Mouse (Mus musculus): ENCODE data around the gene Cdh15.
A peak's percentile ranks its signal among the peaks of the same experiment; 100 is the strongest.

Gene Cdh15

DNA sequence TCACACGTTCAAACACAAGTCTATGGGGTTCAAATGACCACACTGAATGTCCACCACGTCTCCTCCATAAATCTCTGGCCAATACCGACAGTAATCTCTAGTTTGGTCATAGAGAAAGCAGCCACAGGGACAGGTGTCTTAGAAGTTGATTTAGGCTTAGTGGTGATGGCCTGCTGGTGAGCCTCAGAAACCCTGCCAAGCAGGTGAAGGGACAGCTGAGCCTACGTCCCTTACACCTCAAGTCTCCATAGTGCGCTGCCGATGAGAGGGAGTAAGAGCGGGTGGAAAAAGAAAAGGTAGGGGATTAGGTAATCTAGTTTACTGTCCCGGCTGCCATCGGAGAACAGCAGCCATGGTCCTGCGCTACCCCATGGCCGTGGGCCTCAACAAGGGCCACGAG lies 11.6 kb upstream of the Cdh15 start:
- no peak for ATAC-seq (ENCODE audit: insufficient number of reproducible peaks, low FRiP score, low TSS enrichment)

DNA sequence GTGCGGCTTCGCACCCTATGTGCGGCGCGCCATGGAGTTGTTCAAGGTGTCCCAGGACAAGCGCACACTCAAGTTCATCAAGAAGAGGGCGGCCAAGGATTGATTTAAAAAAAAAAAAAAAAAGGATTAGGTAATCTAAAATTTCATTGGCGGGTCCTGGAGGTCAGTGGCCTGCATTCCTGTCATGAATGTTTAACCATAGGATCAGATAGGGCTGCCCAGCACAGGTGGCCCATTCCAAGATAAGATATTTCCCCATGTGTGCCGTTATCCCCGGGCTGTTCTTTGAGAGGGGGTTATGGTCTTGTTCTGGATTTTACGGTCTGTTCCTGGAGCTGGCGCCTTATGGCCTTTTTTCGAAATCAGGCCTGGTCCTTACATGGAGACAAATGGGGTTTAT lies 11.1 kb upstream of the Cdh15 start:
- ATAC-seq (ENCODE audit: insufficient number of reproducible peaks, low FRiP score, low TSS enrichment): no peak

DNA sequence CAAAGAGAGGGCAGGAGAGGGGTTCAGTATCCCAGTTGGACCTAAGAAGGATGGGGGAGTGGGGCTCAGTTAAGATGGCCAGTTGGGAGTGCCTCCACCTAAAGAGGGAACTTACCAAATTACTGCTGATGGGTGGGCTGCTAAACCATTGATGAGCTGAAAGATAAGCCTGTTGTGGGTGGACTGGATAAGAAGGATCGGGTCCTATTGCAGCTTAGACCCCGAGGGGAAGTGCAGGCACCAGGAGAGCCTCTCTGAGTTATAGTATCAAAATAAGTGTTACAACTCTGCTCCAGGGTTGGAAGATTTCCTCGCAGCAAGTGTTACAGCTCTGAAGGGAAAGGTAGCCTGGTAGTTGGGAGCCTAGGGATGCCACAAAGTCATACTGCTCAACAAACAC lies 3.6 kb upstream of the Cdh15 start:
- no peak for ATAC-seq (ENCODE audit: insufficient number of reproducible peaks, low FRiP score, low TSS enrichment)

DNA sequence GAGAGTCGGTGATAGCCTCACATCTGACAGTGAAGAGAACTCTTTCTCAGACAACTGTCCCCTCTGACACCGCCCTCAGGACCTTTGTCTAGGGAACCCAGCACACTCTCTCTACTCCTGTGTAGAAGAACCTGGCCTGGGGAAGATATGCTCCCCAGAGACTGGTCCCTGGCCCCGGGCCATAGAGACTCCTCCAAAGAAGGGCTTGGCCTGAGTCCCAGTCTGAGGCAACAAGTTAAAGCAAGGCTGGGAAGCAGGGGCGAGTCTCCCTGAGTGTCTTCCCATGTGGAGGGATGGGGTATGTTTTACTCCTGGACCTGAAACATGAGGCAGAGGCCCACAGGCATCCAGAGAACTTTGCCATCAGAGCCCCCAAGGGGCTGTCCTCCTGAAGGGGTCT lies 2.1 kb upstream of the Cdh15 start:
- no peak for ATAC-seq (ENCODE audit: insufficient number of reproducible peaks, low FRiP score, low TSS enrichment)

DNA sequence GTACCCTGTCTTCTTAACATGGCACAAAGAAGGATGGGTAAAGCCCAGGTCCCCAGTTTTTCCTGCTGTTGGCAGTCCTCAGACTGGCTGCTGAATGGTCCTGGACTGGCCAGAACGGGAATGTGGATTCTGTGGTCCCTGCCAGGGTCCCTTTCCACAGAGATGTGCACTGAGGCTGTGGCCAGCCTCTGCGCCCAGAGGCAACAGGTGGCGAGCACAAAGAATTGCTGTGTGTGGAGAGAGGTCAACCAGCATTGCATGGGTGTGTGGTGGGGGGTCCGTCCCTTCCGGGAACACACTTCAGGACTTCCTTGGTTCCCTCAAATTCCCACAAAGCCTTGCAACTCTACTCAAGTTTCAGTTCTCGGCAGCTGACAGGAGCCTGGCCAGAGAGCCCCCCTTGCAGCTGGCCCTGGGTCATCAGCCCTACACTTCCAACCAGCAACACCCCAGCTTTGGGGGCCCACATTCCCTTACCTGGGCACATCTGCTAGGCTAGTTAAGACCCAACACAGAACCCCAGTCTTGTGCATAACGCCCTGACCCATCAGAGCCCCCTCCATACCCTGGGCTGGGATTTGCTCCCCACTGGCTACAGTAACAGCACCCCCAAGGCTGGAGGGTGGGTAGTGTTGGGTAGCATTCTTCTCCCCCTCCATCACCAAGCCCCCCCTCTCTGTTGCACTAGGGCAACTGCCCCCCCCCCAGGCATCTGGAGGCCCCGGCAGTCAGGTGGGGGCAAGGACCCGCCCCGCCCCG lies 1.6 kb downstream of the Cdh15 start:
- ATAC-seq (ENCODE audit: insufficient number of reproducible peaks, low FRiP score, low TSS enrichment): no peak

DNA sequence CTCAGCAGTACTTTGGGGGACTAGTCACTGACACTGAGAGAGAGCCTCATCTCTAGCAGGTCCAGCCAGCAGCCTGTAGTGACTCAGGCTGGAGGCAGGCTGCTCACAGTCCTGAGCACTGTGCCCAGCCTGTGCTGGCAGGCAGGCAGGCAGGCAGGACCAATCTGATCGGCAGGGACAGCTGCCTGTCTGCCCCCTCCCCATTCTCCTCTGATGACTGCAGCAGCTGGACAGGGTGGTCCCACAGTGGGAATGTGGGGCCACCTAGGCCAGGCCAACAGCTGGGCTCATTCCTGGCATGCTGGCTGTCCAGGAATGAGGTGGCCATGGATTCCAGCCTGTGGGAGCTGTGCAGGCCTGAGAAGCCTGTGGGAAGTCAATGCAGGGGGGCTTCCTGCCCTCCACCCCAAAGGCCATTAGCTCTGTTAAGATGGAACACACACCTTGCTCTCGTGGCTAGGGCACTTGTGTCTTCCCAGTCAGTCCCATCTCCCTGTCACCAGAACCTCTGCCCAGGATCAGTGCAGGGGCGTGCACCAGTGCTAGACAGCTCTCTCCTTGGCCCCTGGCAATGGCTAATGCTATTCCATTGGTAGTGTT lies 3.0 kb downstream of the Cdh15 start:
- ATAC-seq (ENCODE audit: insufficient number of reproducible peaks, low FRiP score, low TSS enrichment): no peak

DNA sequence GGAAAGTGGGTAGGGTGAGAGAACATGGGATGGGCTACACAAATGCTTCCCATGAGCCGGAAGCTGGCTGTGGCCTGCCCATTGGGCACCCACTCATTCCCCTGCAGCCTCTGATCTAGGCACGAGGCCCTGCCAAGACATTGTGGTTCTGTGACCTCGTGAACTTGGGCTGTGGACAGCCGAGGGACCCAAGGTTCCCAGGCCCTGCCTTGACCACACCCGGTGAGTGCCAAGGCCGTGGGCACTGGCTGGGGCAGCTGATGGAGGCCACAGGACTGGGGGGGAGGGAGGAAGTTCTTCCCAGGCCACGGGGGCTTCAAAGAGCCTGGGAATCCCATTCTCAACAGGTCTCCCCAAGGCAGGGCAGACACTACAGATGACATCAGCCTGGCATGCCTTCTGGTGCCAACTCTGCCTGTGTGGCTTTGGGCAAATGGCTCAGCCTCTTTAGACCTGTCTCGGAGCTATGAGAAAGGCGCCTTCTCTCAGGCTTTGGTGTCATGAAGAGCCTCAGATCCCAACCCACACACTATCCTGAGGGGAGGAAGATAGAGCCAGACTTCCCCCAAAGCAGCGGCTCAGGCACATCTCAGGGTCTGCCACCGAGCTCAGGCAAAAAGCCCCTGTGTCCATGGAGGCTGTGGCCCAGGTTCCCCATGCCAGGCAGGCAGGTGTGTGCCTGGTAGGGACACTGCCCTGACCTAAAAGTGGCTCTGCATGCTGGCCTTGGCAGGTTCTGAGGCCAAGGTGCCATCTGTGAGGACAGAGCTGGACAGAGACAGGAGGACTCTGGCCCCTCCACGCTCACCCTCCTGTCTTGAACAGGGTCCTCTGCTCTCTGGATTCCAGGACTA lies 4.2 kb downstream of the Cdh15 start:
- ATAC-seq (ENCODE audit: insufficient number of reproducible peaks, low FRiP score, low TSS enrichment): peak; percentile 69

DNA sequence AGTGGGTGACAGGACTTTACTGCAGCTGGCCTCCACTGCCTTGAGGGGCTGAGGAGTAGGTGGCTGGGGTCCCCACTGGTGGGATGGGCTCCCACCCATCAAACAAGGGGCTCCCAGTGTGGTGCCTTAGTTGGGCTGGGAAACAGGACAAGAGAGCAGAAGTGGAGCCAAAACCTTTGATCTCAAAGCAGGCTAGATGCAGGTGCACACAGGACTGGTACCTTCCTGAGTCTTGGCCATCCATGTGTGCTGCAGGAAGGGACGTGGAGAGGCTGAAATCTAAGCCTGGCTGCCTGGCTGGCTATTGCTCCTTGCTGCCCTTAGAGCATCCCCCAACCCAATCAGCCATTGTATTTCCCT lies 4.8 kb downstream of the Cdh15 start:
- peak; percentile 18; the same call in 1 of the 2 replicates for ATAC-seq (ENCODE audit: insufficient number of reproducible peaks, low FRiP score, low TSS enrichment)

DNA sequence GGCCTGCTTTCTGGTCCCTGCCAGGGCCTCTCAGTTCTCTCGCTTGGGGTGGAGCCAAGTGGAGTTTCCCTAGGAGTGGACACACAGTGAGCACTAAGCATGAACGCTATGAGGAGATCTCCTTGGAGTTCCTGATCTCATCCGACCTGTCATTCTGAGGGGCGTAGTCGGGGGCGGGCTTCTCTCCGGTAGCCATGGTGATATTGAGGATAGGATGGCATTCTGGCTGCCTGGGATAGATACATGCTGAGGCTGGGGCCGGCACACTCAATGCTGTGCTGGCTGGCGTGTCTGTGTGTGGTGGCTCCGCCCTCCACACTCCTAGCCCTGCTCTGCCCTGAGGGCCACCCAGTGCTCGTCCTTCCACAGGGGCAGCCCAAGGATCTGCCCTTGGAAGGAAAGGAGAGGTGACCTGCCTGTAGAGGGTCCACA lies 5.6 kb downstream of the Cdh15 start:
- ATAC-seq (ENCODE audit: insufficient number of reproducible peaks, low FRiP score, low TSS enrichment): peak; percentile 17; the same call in 1 of the 2 replicates

DNA sequence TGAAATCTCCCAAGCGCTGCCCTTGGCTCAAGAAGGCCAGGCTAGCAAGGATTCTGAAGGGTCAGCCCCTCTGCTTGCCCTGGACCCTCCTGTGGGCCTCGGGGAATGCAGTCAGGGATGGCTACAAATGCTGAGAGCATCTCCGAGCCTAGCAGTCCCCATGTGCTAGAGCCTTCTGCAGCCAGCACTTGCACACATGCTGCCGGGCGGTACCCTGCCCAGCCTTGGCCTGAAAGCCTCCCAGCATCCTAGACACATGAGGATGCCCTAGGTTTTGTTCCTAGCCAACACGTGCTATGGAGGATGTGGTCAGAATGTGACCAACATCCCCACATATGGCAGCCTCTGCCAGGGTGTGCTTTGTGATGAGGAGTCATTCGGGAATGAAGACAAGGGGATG lies 6.6 kb downstream of the Cdh15 start:
- no peak for ATAC-seq (ENCODE audit: insufficient number of reproducible peaks, low FRiP score, low TSS enrichment)

DNA sequence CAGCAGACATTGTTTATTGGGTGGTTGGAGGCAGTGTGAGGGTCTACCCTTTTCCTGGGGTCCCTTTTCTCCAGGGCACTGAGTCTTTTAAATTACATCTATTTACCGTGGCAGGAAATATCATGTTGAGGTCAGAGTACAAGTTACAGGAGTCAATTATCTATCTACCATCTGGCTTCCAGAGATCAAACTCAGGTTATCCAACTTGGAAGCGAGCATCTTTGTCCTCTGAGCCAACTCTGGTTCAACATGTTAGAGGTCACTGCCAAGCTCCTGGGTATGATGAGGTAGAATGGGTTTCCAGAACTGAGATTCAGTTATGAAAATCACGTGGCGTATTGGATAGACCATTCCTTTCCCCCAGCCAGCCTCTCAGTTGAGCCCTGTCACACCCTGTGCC lies 7.4 kb downstream of the Cdh15 start:
- ATAC-seq (ENCODE audit: insufficient number of reproducible peaks, low FRiP score, low TSS enrichment): no peak

DNA sequence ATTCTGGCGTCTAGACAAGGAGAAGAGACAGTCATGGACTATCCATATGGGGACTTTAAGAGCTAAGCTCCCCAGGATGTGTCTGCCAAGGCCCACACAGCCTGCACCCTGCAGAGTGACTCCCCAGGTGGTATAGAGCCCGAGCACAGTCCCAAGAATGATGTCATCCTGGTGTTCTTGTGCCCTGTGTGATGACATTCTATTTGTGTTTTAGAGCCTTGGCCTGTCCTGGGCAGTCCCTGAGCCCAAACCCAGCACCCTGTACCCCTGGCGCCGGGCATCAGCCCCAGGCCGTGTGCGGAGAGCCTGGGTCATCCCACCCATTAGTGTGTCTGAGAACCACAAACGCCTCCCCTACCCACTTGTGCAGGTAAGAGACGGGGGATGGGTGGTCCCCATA lies 8.5 kb downstream of the Cdh15 start:
- ATAC-seq (ENCODE audit: insufficient number of reproducible peaks, low FRiP score, low TSS enrichment): no peak

DNA sequence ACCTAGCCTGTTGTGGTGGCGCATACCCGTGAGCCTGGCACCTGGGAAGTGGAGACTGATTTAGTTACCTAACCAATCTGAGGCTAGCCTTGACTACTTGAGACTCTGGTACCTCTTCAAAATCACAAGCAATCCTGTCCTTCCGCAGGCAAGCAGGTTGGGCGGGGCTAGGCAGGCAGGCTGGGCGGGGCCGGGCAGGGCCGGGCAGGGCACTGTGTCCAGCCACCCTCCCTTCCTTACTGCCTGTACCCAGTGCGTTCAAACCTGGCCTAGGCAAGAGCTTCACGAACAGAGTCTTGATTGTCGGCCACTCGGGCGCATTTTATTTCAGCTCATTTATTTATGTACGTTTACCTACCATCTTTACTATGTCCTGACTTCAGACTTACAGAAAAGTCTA lies 12.1 kb downstream of the Cdh15 start:
- no peak for ATAC-seq (ENCODE audit: insufficient number of reproducible peaks, low FRiP score, low TSS enrichment)

DNA sequence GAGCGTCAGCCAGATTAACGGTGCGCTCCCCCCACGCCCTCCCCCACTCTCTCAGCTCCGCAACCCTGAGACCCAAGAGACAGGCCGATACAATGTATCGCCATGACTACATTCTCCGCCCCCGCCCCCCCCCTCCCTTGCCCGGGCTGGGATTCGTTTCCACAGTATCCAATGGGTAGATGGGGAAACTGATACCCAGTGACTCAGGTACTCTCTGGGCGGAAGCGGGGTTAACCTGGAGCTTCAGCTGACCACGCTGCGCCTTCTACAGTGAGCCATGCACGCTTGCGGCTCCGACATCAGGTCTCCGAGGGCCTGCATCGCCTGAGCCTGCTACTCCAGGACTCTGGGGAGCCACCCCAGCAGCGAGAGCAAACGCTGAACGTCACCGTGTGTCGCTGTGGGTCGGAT lies 17.0 kb downstream of the Cdh15 start:
- ATAC-seq (ENCODE audit: insufficient number of reproducible peaks, low FRiP score, low TSS enrichment): no peak

DNA sequence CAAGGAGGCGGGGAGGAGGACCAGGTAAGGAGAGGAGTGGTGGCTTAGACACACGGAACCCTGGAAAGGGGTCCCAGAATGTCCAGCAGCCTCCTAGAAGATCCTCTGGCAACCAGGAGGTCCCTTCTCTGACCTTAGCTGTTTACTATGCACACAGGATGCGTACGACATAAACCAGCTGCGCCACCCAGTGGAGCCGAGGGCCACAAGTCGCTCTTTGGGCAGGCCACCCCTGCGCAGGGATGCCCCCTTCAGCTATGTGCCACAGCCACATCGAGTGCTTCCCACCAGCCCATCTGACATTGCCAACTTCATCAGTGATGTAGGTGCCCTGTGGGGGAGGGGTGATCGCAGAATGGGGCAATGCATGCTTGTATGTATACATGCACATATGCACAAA lies 17.7 kb downstream of the Cdh15 start:
- no peak for ATAC-seq (ENCODE audit: insufficient number of reproducible peaks, low FRiP score, low TSS enrichment)

DNA sequence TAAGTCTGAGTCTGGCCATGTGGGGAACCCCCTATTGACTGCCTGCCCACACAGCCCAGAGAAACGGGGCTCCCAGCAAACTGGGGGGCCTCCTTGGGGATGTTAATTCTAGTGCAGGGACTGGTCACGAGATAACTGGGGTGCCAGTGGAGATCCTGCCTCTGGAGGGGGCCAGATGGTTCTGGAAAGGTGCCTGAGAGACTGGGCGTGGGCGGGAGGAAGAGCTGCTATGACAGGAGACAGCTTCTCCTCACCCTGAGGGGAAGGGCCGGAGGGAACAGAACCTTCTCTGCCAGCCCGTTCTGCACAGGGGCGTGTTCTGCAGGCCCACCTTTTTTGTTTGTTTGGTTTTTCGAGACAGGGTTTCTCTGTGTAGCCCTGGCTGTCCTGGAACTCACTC lies 18.5 kb downstream of the Cdh15 start:
- no peak for ATAC-seq (ENCODE audit: insufficient number of reproducible peaks, low FRiP score, low TSS enrichment)

DNA sequence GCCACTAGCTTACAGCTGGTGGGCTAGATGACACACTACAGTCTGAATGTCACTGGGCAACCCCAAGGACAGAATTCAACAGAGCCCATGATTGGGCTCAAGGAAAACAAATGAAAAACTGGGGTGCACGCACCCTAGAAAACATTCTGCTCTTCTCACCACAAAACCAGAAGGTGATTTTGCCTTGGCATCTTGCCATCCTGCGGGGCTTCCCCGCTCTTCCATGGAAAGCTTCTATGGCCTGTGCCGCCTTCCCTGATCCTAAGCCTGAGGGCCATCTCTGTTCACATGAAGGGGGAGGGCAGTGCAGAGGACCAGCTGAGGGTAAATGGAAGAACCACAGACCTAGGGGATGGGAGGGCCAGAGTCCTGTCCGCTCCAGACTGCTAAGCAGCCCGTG lies 20.2 kb downstream of the Cdh15 start:
- ATAC-seq (ENCODE audit: insufficient number of reproducible peaks, low FRiP score, low TSS enrichment): no peak

DNA sequence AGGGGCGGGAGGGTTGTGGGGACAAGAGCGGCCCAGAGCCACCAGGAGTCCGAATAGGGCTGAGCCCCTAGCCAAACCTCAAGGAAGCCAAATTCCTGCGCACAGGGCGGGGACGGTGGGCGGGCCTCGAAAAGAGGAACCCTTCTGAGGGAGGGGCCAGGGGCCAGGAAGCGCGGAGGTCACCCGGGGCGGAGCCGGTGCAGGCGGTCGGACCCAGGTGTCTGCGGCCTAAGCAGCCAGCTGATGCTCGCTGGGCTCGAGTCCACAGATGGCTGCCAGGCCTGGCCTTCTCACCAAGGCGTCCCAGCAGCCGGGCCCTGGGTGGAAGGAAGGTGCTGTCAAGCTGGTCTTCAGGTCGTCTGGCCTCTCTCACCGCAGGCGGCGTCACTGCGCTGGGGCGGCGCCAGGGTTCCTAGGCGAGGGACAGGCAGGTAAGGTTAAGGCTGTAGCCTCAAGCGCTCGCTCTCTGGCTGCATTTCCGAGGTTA lies 22.7 kb downstream of the Cdh15 start:
- ATAC-seq (ENCODE audit: insufficient number of reproducible peaks, low FRiP score, low TSS enrichment): no peak

DNA sequence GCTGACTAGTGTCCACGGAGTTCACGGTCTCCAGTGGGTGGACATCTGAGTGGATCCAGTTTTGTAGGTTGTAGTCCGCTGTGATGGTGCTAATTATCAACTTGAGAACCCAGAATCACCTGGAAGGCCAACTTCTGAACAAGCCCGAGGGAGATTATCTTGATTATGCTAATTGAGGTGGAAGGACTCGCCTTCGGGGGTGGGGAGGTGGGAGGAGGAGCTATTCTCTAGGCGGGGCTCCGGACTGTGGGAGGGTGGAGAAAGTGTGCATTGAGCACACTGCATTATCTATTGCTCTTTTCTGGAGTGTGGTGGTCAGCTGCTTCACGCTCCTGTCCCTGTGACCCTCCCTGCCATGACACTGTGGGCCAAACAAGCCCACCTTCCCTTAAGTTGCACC lies 23.9 kb downstream of the Cdh15 start:
- ATAC-seq (ENCODE audit: insufficient number of reproducible peaks, low FRiP score, low TSS enrichment): no peak

DNA sequence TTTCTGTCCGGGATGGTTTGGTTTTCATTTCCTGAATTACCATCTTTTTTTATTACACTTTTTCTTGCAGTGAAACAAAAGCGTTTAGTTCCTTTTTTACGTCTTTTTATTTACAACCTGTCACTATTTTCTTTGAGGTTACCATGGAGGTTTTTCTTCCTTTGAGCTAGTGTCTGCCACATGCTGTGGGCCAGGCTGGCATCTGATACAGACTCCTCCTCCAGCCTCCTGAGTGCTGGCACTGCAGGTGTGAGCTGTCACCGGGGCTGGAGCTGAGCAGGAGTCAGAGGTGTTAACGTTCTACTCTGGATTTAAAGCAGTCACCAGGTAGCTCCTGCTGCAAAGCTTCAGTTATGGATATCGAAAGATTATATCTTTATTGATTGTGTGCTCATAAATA lies 25.4 kb downstream of the Cdh15 start:
- no peak for ATAC-seq (ENCODE audit: insufficient number of reproducible peaks, low FRiP score, low TSS enrichment)

DNA sequence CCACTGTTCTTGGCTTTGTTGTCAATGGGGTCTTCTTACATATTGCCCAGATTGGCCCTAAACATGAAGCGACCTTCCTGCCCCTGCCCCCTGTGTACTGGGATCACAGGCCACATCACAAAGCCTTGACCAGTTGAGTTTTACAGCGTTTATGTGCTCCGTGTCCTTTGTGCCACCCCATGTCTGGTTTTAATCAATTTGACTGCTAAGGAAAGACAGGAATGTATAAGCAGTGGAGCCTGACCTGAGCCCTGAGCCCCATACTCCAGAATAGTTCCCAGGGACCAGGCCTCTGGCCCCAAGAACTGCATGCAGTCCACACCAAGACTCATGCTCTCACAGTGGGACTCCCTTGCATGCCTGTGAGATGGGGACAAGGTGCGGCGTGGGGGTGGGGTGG lies 27.4 kb downstream of the Cdh15 start:
- ATAC-seq (ENCODE audit: insufficient number of reproducible peaks, low FRiP score, low TSS enrichment): no peak
